Mouse (Mus musculus): ENCODE data around the gene Fam32a.
A peak's percentile ranks its signal among the peaks of the same experiment; 100 is the strongest.

Fam32a gene

GRCm38 (mm10) chr8:72219541-72220363 is at the start of gene Fam32a:
Fam32a (plus strand) TSS chr8:72219730.
- peak; percentile 90 to 91 for DNase-seq

GRCm38 (mm10) chr8:72177346-72177925 is 42.1 kb upstream of the Fam32a start:
- peak; percentile 84 to 92 for DNase-seq

GRCm38 (mm10) chr8:72183554-72184202 is 35.9 kb upstream of the Fam32a start:
- DNase-seq = peak; percentile 13 to 33

GRCm38 (mm10) chr8:72187793-72188331 is 31.7 kb upstream of the Fam32a start:
- no peak for DNase-seq

DNA sequence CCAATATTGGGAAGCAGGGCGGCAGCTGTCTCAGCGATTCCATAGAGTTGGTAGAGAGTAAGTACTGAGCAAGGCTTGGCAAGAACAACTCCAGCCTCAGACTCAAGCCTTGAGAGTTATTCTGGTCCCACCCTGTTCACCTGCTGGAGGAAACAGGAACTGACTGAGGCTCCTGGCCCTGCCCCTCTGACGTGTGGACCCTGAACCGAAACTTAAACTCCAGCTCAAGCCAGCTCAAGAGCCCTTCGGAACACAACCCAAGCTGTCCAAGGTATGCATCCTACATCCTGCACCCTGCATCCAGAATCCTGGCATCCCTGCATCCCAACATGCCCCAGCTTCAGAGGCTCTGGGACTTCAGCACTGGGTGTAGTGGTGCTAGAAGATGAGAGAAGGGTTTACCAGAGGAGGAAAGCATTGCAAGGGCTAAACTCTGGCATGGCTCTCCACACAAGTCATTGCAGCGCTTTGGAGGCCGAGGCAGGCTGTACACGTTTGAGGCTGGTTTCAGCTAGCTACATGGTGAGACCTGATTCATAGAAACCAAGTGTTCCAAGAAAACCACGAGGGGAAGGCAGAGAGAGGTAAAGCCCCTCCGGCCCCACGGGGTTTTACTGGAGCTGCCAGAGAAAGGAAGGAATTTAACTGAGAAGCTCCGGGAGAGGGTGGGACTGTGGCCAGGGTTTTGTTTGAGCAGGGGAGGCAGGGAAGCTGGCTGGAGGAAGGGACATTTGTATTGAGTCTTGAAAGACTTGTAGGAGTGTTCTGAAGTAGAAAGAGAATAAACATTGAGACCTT is 29.9 kb upstream of the Fam32a start, which contains the start of gene Hsh2d:
TSS of gene Hsh2d (plus strand) at position 222 of the 798 bp plus-strand sequence.
- DNase-seq = no peak

- DNase-seq = no peak
These were observed 29.4 kb upstream of the Fam32a start for GRCm38 (mm10) chr8:72190215-72190539.

GRCm38 (mm10) chr8:72192065-72192464 is 27.5 kb upstream of the Fam32a start:
- no peak for DNase-seq

- DNase-seq = no peak
These were observed 21.5 kb upstream of the Fam32a start for GRCm38 (mm10) chr8:72197997-72198396.

DNA sequence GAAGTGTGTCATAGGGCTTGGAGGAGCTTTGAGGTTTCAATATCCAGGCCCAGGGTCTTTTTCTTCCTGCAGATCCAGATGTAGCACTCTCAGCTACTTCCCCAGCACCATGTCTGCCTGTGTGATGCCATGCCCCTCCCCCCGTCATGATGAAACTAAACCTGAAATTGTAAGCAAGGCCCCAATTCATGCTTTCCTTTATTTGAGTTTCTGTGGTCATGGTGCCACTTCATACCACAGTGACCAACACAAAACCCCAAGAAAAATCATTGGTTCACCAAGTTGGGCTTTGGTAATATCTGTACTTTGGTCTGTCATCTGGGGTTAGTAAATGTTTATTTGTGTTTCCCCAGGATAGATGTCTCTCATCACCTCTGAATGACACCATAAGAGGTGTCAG is 10.9 kb upstream of the Fam32a start:
- no peak for DNase-seq

GRCm38 (mm10) chr8:72210222-72210621 is 9.3 kb upstream of the Fam32a start:
- DNase-seq = no peak

GRCm38 (mm10) chr8:72210710-72211109 is 8.8 kb upstream of the Fam32a start:
- DNase-seq = no peak

DNA sequence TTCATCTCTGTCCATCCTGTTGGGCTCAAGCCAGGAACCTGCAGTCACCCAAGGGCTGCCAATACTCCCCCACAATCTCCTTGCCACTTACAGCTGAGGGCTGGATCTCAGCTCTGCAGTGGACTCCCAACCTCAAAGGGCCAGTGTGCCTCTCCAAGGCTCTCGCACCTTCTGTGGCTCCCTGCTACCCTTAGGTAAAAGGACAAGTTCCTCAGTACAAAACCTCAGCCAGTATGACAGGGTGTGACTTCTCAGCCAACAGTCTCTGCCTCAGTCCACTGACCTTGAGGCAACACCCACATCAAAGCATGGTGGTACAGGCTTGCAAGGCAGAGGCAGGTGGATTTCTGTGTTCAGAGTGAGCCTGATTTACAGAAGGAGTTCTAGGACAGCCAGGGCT is 7.7 kb upstream of the Fam32a start:
- DNase-seq = no peak

- DNase-seq = no peak
These were observed 6.8 kb upstream of the Fam32a start, which contains the start of gene Cib3 for GRCm38 (mm10) chr8:72212751-72213150. Cib3 (minus strand) TSS chr8:72212837.

- no peak for DNase-seq
These were observed 6.0 kb upstream of the Fam32a start, which contains the start of gene Gm11034 for GRCm38 (mm10) chr8:72213536-72213935. Gm11034 (minus strand) TSS chr8:72213636.

DNA sequence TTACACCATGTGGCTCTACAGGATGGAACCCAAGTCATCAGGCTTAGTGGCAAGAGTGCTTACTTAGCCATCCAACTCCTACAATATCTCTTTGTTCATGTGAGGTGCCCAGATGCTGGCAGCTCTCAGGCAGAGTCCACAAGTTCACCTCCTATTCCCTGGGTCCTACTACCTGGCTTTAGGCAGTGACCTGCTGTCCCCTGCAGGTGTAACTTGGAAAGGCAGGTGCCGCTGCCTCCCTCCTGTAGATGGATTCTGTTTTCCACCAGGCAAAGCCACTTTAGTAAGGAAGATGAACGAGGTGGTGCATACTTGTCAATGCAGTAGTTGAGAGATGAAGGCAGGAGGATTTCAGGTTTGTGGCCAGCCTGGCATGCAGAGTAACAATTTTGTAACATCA is 4.5 kb upstream of the Fam32a start:
- DNase-seq = no peak

GRCm38 (mm10) chr8:72215871-72216270 is 3.7 kb upstream of the Fam32a start:
- no peak for DNase-seq

- DNase-seq = no peak
These were observed 569 bp upstream of the Fam32a start for GRCm38 (mm10) chr8:72218781-72219540.

- DNase-seq = no peak
These were observed 1.2 kb downstream of the Fam32a start for GRCm38 (mm10) chr8:72220758-72221157.

DNA sequence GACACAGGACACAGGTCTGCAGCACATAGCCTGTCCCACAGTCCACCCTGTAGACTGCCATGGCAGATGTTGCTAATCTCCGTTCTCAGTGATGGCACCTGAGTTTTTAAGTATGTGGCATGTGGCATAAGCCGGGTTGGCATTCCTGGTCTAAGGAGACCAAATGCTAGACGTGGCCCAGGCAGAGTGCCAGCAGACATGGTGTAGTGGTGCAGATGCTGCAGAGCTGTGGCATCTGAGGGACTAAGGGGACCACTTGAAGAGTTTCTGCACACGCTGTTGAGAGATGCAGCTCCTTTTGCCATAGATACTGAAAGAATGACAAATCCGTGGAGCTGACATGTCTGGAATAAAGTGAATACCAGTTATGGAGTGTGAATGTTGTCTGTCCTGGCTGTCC is 3.1 kb downstream of the Fam32a start:
- DNase-seq = no peak

DNA sequence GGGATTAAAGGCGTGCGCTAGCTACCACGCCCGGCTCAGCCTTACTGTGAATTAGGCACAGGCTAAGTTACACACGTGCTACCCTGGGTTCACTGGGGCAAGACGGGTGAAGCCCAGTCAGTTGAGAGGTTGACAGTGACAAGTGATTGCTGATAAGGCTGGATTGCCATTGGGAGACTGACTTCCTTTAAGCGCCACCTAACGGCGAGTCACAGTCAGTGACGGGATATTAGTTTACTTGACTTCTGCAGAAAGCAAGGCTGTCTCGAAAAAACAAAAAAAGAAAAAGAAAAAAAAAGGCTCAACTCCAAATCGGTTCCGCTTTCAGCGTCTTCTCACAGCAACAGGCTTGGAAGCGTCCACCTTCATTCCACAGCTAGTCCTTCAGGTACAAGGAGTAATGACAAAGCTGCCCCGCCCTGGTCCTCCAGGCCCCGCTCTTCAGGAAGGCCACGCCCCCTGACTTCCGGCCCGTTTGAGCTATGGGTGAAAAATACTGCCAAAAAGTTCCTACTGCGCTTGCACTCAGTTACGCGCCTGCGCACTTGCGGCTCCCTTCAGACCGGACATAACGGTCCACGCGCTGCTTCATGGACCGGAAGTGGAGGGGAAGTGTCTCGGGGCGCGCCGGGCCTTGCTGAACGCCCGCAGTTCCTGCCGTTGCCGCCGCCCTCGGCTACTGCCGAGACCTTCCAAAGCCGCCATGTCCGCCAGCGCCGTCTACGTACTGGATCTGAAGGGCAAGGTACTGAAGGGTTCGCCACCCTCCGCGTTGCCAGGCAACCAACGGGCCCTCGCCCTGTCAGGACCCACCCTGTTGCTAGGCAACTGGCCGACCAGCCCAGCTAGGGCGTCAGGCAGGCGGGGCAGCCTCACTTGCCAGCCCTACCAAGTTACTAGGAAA is 20.2 kb downstream of the Fam32a start, which contains the start of gene Ap1m1:
TSS of gene Ap1m1 (plus strand) at position 520 of the 904 bp plus-strand sequence.
- peak; percentile 98 to 99 for DNase-seq

GRCm38 (mm10) chr8:72240403-72240763 is 20.9 kb downstream of the Fam32a start:
- no peak for DNase-seq

All from cerebellum, postnatal 14 days (tissue).